Mouse (Mus musculus): ENCODE measurements around the gene Slc9a1.

Slc9a1 gene

GRCm38 (mm10) chr4:133375812-133376577 is 6.5 kb downstream of the Slc9a1 start:
- DNase-seq: no peak

GRCm38 (mm10) chr4:133378236-133379045 is 8.9 kb downstream of the Slc9a1 start:
- no peak for DNase-seq

- DNase-seq: no peak
Observed at GRCm38 (mm10) chr4:133379046-133379347, 9.5 kb downstream of the Slc9a1 start.

GRCm38 (mm10) chr4:133379861-133380260 is 10.4 kb downstream of the Slc9a1 start:
- DNase-seq: no peak

- DNase-seq: no peak
Observed at GRCm38 (mm10) chr4:133380532-133380931, 11.0 kb downstream of the Slc9a1 start.

GRCm38 (mm10) chr4:133381141-133381540 is 11.6 kb downstream of the Slc9a1 start:
- DNase-seq: peak in 1 of 2 experiments; percentile 2

GRCm38 (mm10) chr4:133386061-133386797 is 16.7 kb downstream of the Slc9a1 start:
- no peak for DNase-seq

- DNase-seq: no peak
Observed at GRCm38 (mm10) chr4:133387053-133387452, 17.5 kb downstream of the Slc9a1 start.

- DNase-seq: no peak
Observed at GRCm38 (mm10) chr4:133388781-133389552, 19.5 kb downstream of the Slc9a1 start.

- no peak for DNase-seq
Observed at GRCm38 (mm10) chr4:133390042-133390441, 20.5 kb downstream of the Slc9a1 start.

- DNase-seq: no peak
Observed at GRCm38 (mm10) chr4:133390585-133390984, 21.1 kb downstream of the Slc9a1 start.

- peak; percentile 45 to 48 for DNase-seq
Observed at GRCm38 (mm10) chr4:133391185-133392040, 21.9 kb downstream of the Slc9a1 start.

- peak in 1 of 2 experiments; percentile 35 for DNase-seq
Observed at GRCm38 (mm10) chr4:133394981-133395573, 25.6 kb downstream of the Slc9a1 start.

GRCm38 (mm10) chr4:133396079-133396478 is 26.6 kb downstream of the Slc9a1 start:
- DNase-seq: no peak

- DNase-seq: no peak
Observed at GRCm38 (mm10) chr4:133397299-133397698, 27.8 kb downstream of the Slc9a1 start.

- DNase-seq: peak in 1 of 2 experiments; percentile 30
Observed at GRCm38 (mm10) chr4:133397961-133398360, 28.5 kb downstream of the Slc9a1 start.

GRCm38 (mm10) chr4:133398619-133399018 is 29.1 kb downstream of the Slc9a1 start:
- DNase-seq: no peak

GRCm38 (mm10) chr4:133399509-133399908 is 30.0 kb downstream of the Slc9a1 start:
- peak; percentile 52 to 66 for DNase-seq

- DNase-seq: no peak
Observed at GRCm38 (mm10) chr4:133400098-133400497, 30.6 kb downstream of the Slc9a1 start.

GRCm38 (mm10) chr4:133402011-133402410 is 32.5 kb downstream of the Slc9a1 start:
- no peak for DNase-seq

GRCm38 (mm10) chr4:133403611-133404228 is 34.2 kb downstream of the Slc9a1 start:
- DNase-seq: no peak
